Mouse (Mus musculus): Measurements from ENCODE around the gene Irf1.

GRCm38 (mm10) chr11:53816841-53817375, 47.1 kb downstream of the Irf1 start:
- TF ChIP-seq POLR2A (IDR thresholded peaks at IDR 0.05; ENCODE audit: borderline replicate concordance, extremely low read depth, insufficient read depth, insufficient read length, poor library complexity, severe bottlenecking) (no peak), CTCF (IDR thresholded peaks at IDR 0.05; ENCODE audit: borderline replicate concordance, extremely low read depth, insufficient read depth, insufficient read length) (no peak)
